Mouse (Mus musculus) sigmoid colon, adult 10 weeks (tissue): ENCODE data around the gene Dcaf1. TPM values are rescaled to one million over a fixed set of nuclear protein-coding genes. Genes with fewer than 3 reads are reported as not detected.

Experiments
- polyA plus RNA-seq: library from polyadenylated mRNA; stranded (reverse); fragments of 350-450 nt; fragmentation: Illumina TruSeq; extraction: RNeasy Lipid Tissue Mini Kit (QIAGEN cat#74804); gene quantifications from one replicate; pipeline ENCODE4 v1.2.3, GENCODE M21; 2014; ENCODE audit warnings: low read depth, low replicate concordance

Gene Dcaf1
- 24.9 TPM for polyA plus RNA-seq

DNA sequence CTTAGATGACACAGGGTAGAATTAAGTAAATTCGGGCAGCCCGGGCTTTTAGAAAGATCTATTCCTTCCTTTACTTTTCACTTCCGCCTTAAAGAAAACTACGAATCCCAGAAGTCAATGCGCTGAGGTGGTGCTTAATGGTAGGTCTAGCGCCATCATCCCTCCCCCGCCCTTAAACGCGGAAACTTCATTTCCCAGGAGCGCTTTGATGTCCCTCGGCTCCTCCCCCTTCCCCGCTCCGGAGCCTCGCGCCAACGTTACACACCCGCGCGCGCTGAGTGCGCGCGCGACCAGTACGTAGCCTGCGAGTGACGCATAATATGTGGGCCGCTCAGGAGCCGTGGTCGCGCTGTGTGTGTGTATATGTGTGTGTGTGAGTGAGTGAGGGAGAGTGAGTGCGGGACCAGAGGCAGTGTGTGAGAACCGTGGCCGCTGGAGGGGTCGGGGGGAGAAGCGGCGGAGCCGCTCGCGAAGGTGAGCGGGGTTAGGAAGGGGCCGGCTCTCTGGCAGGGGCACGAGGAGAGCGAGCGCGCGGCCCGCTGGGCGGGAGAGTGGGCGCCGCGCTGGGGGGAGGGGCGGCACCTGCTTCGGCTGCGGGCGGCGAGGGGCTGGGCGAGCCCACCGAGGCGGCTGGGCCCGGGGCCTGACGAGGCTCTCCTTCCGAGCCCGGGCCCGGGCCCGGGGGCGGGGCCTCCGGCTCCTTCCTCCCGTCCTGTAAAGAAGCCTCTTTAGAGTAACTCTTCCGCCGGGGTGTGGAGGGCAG lies at the start of gene Dcaf1:
TSS of gene Dcaf1 (plus strand) at position 257 of the 763 bp plus-strand sequence.

DNA sequence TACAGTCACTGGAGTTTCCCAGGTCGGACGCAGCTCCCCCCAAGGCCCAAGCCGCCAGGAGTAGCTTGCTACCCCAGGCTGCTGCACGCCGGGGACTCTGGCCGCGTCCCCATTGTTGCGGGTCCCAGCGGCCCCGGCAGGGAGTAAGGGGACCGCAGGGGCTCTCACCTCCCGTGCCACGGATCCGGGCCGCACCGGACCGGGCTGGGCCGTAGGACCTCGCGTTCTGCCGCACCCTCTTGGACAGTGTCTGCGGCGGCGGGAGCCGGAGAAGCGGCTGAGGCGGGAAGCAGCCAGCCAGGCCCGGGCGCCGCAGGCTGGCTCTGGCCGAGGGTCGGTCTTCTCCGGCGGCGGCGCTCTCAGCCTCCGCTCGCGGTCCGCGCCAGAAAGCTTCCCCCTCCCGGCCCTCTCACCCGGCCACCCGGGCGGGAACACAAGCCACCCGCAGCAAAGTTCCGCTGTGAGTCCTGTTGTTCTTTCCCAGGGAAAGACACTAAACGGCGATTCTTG lies 32.8 kb upstream of the Dcaf1 start, which contains the start of gene Rad54l2:
TSS of gene Rad54l2 (minus strand) at position 383 of the 510 bp plus-strand sequence.

DNA sequence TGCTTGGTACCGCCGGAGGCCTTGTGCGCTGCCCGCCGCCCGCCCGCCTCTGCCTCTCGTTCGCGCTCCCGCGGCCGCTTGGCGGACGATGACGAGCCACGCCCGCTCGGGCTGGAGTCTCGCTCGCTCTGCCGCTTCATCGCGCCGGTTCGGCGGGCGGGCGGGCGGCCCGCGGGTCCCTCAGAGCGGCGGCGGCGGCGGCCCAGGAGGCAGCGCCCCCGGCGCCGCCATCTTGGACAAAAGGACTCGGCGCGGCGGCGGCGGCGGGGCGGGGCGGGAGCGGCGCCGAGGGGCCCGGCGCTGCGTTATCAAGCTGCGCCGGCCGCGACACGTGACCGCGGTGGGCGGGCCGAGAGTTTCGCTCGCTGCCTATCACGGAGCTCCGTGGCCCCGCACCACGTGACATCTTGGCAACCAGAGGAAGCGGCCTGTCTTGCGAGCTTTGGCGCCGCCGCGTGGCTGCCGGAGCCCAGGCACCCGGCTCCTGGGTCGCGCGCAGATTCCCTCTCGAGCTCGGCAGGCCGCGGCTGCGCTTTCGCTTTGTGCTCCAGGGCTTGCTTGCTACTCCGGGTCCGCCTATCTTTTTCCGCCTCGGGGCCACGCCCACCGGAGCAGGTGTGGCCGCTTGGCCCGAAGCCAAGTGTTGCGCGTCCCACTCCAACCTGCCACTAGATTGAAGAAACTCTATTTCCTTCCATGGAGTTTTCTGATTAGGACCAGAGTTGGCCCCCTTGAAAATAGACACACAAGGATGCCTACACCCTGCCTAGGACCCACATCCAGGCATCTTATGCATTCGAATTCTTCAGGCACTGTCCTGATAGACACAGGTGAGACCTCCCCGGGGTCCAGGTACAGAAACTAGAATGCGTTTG lies 65.4 kb downstream of the Dcaf1 start, which contains the start of gene Rbm15b:
TSS of gene Rbm15b (minus strand) at position 601 of the 875 bp plus-strand sequence.

DNA sequence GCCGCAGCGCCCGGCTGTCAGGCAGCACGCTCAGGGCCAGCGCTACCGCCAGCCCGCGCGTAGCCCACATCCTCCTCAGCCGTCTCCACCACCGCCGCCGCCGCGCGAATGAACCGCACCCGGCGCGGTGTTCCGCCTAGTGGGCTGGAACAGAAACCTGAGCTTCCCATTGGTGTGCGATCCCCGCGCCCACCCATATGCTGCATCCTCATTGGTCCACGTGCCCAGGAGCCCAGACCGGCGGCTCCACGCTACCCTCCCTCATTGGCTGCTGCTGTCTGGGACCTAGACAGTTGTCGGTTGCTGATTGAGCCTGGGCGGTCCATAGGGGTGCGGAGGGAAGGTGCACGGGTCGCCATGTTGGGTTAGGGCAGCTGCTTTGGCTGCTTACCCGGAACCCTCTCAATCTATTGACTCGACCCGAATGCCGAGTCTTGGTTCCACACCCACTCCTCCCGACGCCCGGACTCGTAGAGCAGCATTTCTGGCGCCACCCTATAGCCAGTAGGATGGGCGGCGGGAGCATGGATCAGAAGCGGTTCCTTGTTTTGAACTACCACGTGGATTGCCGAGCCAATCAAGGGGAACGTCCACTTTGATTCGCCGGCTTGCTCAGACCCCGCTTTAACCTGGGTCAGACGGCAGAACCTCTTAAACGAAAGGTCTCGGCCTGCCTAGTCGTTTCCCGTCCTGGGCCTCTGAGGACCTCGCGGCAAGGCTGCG lies 70.3 kb downstream of the Dcaf1 start, which contains the start of gene Manf:
TSS of gene Manf (minus strand) at position 151 of the 723 bp plus-strand sequence.

Other genes starting within 250 kb of the Dcaf1 start
- gene Iqcf6, start 195.3 kb upstream of the Dcaf1 start, polyA plus RNA-seq: not detected
- not detected for gene Grm2, start 165.8 kb upstream of the Dcaf1 start, polyA plus RNA-seq
- 2.6 TPM for gene Tex264, start 135.9 kb upstream of the Dcaf1 start, polyA plus RNA-seq
- 9.3 TPM for gene Rad54l2, start 32.7 kb upstream of the Dcaf1 start, polyA plus RNA-seq
- gene Rbm15b, start 65.6 kb downstream of the Dcaf1 start, polyA plus RNA-seq: 13.2 TPM
- 103 TPM for gene Manf, start 70.1 kb downstream of the Dcaf1 start, polyA plus RNA-seq